ENCODE assay signal across 32 mouse cellular contexts in genomic region chr14:23150431-23150830, GRCm38 (mm10).
"Had no signal": no experiment of that assay in that cellular context is flagged by ENCODE, and none has a peak within 500 bp of the region (broad histone marks: within the 10 kb centered on the region; RNA-seq: fewer than 3 reads in every experiment).

No protein-coding gene starts in this region.

- DNase-seq: heart, postnatal 10 days; heart, postnatal 14 days; heart, postnatal 36 days; heart, postnatal 4 days; kidney, adult 11 months; kidney, adult 18-20 months; kidney, adult 2 months; kidney, adult 8-10 months; kidney, adult 9 months; kidney, postnatal 10 days; kidney, postnatal 14 days; kidney, postnatal 25 days; kidney, postnatal 36 days; kidney, postnatal 4 days; layer of hippocampus, adult 9-11 months; layer of hippocampus, postnatal 36 days had no signal

- H3K27ac ChIP-seq: heart, embryonic 10.5 days; heart, embryonic 13.5 days; heart, embryonic 15.5 days; hindbrain, embryonic 10.5 days; hindbrain, embryonic 12.5 days; hindbrain, embryonic 13.5 days; hindbrain, embryonic 14.5 days; hindbrain, embryonic 15.5 days; hindbrain, postnatal 0 days; intestine, embryonic 15.5 days; kidney, embryonic 15.5 days; kidney, postnatal 0 days; layer of hippocampus, adult 2 months; left cerebral cortex, adult 2 months had no signal

- H3K27me3 ChIP-seq: heart, embryonic 12.5 days; heart, embryonic 13.5 days; heart, embryonic 15.5 days; hindbrain, embryonic 12.5 days; hindbrain, embryonic 13.5 days; hindbrain, embryonic 15.5 days; intestine, embryonic 15.5 days; kidney, embryonic 15.5 days had no signal

- H3K9me3 ChIP-seq: heart, embryonic 10.5 days; heart, embryonic 12.5 days; heart, embryonic 13.5 days; heart, embryonic 15.5 days; hindbrain, embryonic 10.5 days; hindbrain, embryonic 12.5 days; hindbrain, embryonic 13.5 days; hindbrain, embryonic 15.5 days; intestine, embryonic 15.5 days; kidney, embryonic 15.5 days had no signal

- H3K4me1 ChIP-seq: heart, embryonic 10.5 days; heart, embryonic 12.5 days; heart, embryonic 13.5 days; heart, embryonic 15.5 days; hindbrain, embryonic 10.5 days; hindbrain, embryonic 12.5 days; hindbrain, embryonic 13.5 days; hindbrain, embryonic 15.5 days; intestine, embryonic 15.5 days; kidney, embryonic 15.5 days had no signal

- H3K9ac ChIP-seq: heart, embryonic 12.5 days; heart, embryonic 13.5 days; heart, embryonic 15.5 days; hindbrain, embryonic 12.5 days; hindbrain, embryonic 13.5 days; hindbrain, embryonic 14.5 days; hindbrain, embryonic 15.5 days; intestine, embryonic 15.5 days; kidney, embryonic 15.5 days had no signal

- H3K4me3 ChIP-seq: heart, embryonic 10.5 days; heart, embryonic 12.5 days; heart, embryonic 13.5 days; heart, embryonic 15.5 days; hindbrain, embryonic 10.5 days; hindbrain, embryonic 12.5 days; hindbrain, embryonic 13.5 days; hindbrain, embryonic 15.5 days; intestine, embryonic 15.5 days; kidney, embryonic 15.5 days; layer of hippocampus, adult 2 months; left cerebral cortex, adult 2 months had no signal

- H3K4me2 ChIP-seq: heart, embryonic 11.5 days; heart, embryonic 12.5 days; heart, embryonic 13.5 days; heart, embryonic 15.5 days; hindbrain, embryonic 12.5 days; hindbrain, embryonic 13.5 days; hindbrain, embryonic 14.5 days; hindbrain, embryonic 15.5 days; intestine, embryonic 15.5 days; kidney, embryonic 15.5 days had no signal

- H3K36me3 ChIP-seq: heart, embryonic 10.5 days; heart, embryonic 12.5 days; heart, embryonic 13.5 days; heart, embryonic 15.5 days; hindbrain, embryonic 10.5 days; hindbrain, embryonic 12.5 days; hindbrain, embryonic 13.5 days; hindbrain, embryonic 15.5 days; intestine, embryonic 15.5 days; kidney, embryonic 15.5 days had no signal
